Mouse (Mus musculus) neural tube, embryonic 14.5 days (tissue): Measurements from ENCODE around the gene Rarres1. TPM values are rescaled to one million over a fixed set of nuclear protein-coding genes. Genes with fewer than 3 reads are reported as not detected.

Source experiments
- ATAC-seq: fragments of 200-750 bp; cut with Nextera tagmentation; 2 replicates; pipeline ENCODE4 v1.8.0; 2017; ENCODE audit warnings: low read depth, mild to moderate bottlenecking, moderate TSS enrichment, moderate library complexity
- H3K27ac ChIP-seq: fragments of 300-500 bp; sonication (generic); 2 replicates; pipeline ENCODE4 v1.5.1; 2014; ENCODE audit warnings: low read depth, mild to moderate bottlenecking, control low read depth, low read length, moderate library complexity, mixed read lengths
- H3K27me3 ChIP-seq: fragments of 300-500 bp; sonication (generic); 2 replicates; pipeline ENCODE4 v1.6.1; 2014; ENCODE audit warnings: low read length; ENCODE audit not compliant: control insufficient read depth, insufficient read depth
- H3K36me3 ChIP-seq: fragments of 300-500 bp; sonication (generic); 2 replicates; pipeline ENCODE4 v1.6.1; 2014; ENCODE audit warnings: low read length, mixed read lengths; ENCODE audit not compliant: control insufficient read depth, insufficient read depth
- H3K4me1 ChIP-seq: fragments of 300-500 bp; sonication (generic); 2 replicates; pipeline ENCODE4 v1.6.1; 2014; ENCODE audit warnings: low read length; ENCODE audit not compliant: control insufficient read depth, insufficient read depth
- H3K4me2 ChIP-seq: fragments of 300-500 bp; sonication (generic); 2 replicates; pipeline ENCODE4 v1.6.1; 2014; ENCODE audit warnings: mild to moderate bottlenecking, low read depth, low read length, control low read depth
- H3K4me3 ChIP-seq: fragments of 300-500 bp; sonication (generic); 2 replicates; pipeline ENCODE4 v1.5.1; 2014; ENCODE audit warnings: low read depth, low read length, control low read depth, mixed read lengths
- H3K9ac ChIP-seq: fragments of 300-500 bp; sonication (generic); replicated peaks from 2 replicates; pipeline ENCODE4 v1.6.1; 2014; ENCODE audit warnings: low read depth, mild to moderate bottlenecking, control low read depth, low read length, mixed read lengths
- H3K9me3 ChIP-seq: fragments of 300-500 bp; sonication (generic); 2 replicates; pipeline ENCODE4 v1.6.1; 2016; ENCODE audit warnings: low read length; ENCODE audit not compliant: control insufficient read depth
- WGBS: fragments of 180-500 bp; shearing (Covaris S2); extraction: QIAGEN DNeasy Blood & Tissue Kit; methylation state at CpG from one replicate; pipeline ENCODE4 v1.1.7; 2014; 5-methylcytosine and 5-hydroxymethylcytosine counted together
- polyA plus RNA-seq: library from polyadenylated mRNA; unstranded; fragments of >200 nt; fragmentation: Nextera tagmentation; extraction: Ambion mirVana; gene quantifications from 2 replicates; pipeline ENCODE4 v1.2.1, GENCODE M21; 2014

The Rarres1 gene
- polyA plus RNA-seq, 1 experiment from 2014 or later, result 2.7 TPM

GRCm38 (mm10) chr3:67498773-67499405 is 16.4 kb downstream of the Rarres1 start:
- ATAC-seq, result no peak
- Histone ChIP-seq H3K27me3 (no peaks in the 10 kb centered on the region), H3K9ac (no peak overlapping the region), H3K36me3 (no peaks in the 10 kb centered on the region), H3K9me3 (no peaks in the 10 kb centered on the region), H3K4me3 (no peak overlapping the region), H3K27ac (no peak overlapping the region), H3K4me2 (no peak overlapping the region), H3K4me1 (no peaks in the 10 kb centered on the region)
- WGBS, result 86% methylated on average over 8 of the region's 8 CpGs

- 87% methylated on average over 2 of the region's 2 CpGs for WGBS
- H3K27me3 ChIP-seq, result no peaks in the 10 kb centered on the region
- no peak overlapping the region for H3K4me2 ChIP-seq
- H3K4me1 ChIP-seq, result no peaks in the 10 kb centered on the region
- H3K4me3 ChIP-seq, result no peak overlapping the region
- no peak overlapping the region for H3K27ac ChIP-seq
- ATAC-seq, result no peak
- no peak overlapping the region for H3K9ac ChIP-seq
- H3K36me3 ChIP-seq, result no peaks in the 10 kb centered on the region
- H3K9me3 ChIP-seq, result no peaks in the 10 kb centered on the region
These were observed 17.3 kb downstream of the Rarres1 start for GRCm38 (mm10) chr3:67497998-67498397.

- Histone ChIP-seq H3K4me1 (no peaks in the 10 kb centered on the region), H3K9ac (no peak overlapping the region), H3K36me3 (no peaks in the 10 kb centered on the region), H3K27me3 (no peaks in the 10 kb centered on the region), H3K27ac (no peak overlapping the region), H3K4me3 (no peak overlapping the region), H3K4me2 (no peak overlapping the region), H3K9me3 (no peaks in the 10 kb centered on the region)
- WGBS, result 70% methylated on average over 10 of the region's 10 CpGs
- no peak for ATAC-seq
These were observed 19.0 kb downstream of the Rarres1 start for GRCm38 (mm10) chr3:67496310-67496709.

GRCm38 (mm10) chr3:67493132-67493531 is 22.2 kb downstream of the Rarres1 start:
- no peaks in the 10 kb centered on the region for H3K4me1 ChIP-seq
- H3K9ac ChIP-seq, result no peak overlapping the region
- no peaks in the 10 kb centered on the region for H3K36me3 ChIP-seq
- no peaks in the 10 kb centered on the region for H3K27me3 ChIP-seq
- no peak overlapping the region for H3K4me3 ChIP-seq
- no peak overlapping the region for H3K27ac ChIP-seq
- H3K9me3 ChIP-seq, result no peaks in the 10 kb centered on the region
- WGBS, result 80% methylated on average over 8 of the region's 8 CpGs
- ATAC-seq, result no peak
- H3K4me2 ChIP-seq, result no peak overlapping the region

GRCm38 (mm10) chr3:67492086-67492869 is 23.0 kb downstream of the Rarres1 start:
- Histone ChIP-seq H3K9ac (no peak overlapping the region), H3K9me3 (no peaks in the 10 kb centered on the region), H3K4me3 (no peak overlapping the region), H3K36me3 (no peaks in the 10 kb centered on the region), H3K27ac (no peak overlapping the region), H3K4me1 (no peaks in the 10 kb centered on the region), H3K27me3 (no peaks in the 10 kb centered on the region), H3K4me2 (no peak overlapping the region)
- 80% methylated on average over 8 of the region's 8 CpGs for WGBS
- ATAC-seq, result no peak

- 60% methylated on average over 4 of the region's 4 CpGs for WGBS
- Histone ChIP-seq H3K9me3 (no peaks in the 10 kb centered on the region), H3K27me3 (no peaks in the 10 kb centered on the region), H3K27ac (no peak overlapping the region), H3K4me3 (no peak overlapping the region), H3K36me3 (no peaks in the 10 kb centered on the region), H3K9ac (no peak overlapping the region), H3K4me2 (no peak overlapping the region), H3K4me1 (no peaks in the 10 kb centered on the region)
- no peak for ATAC-seq
These were observed 25.2 kb downstream of the Rarres1 start for GRCm38 (mm10) chr3:67490156-67490555.

GRCm38 (mm10) chr3:67485233-67485632 is 30.1 kb downstream of the Rarres1 start:
- no peak for ATAC-seq
- no peak overlapping the region for H3K4me2 ChIP-seq
- no peak overlapping the region for H3K27ac ChIP-seq
- H3K36me3 ChIP-seq, result no peaks in the 10 kb centered on the region
- no peaks in the 10 kb centered on the region for H3K4me1 ChIP-seq
- whole genome bisulfite sequencing, result 89% methylated on average over 2 of the region's 2 CpGs
- H3K9me3 ChIP-seq, result no peaks in the 10 kb centered on the region
- H3K4me3 ChIP-seq, result no peak overlapping the region
- no peak overlapping the region for H3K9ac ChIP-seq
- H3K27me3 ChIP-seq, result no peaks in the 10 kb centered on the region

GRCm38 (mm10) chr3:67482400-67482799 is 32.9 kb downstream of the Rarres1 start:
- Histone ChIP-seq H3K4me1 (no peaks in the 10 kb centered on the region), H3K4me3 (no peak overlapping the region), H3K27ac (no peak overlapping the region), H3K9ac (no peak overlapping the region), H3K36me3 (no peaks in the 10 kb centered on the region), H3K27me3 (no peaks in the 10 kb centered on the region), H3K9me3 (no peaks in the 10 kb centered on the region), H3K4me2 (no peak overlapping the region)
- WGBS, result 94% methylated on average over 10 of the region's 10 CpGs
- ATAC-seq, result no peak

- Histone ChIP-seq H3K4me2 (no peak overlapping the region), H3K27me3 (no peaks in the 10 kb centered on the region), H3K36me3 (no peaks in the 10 kb centered on the region), H3K9ac (no peak overlapping the region), H3K9me3 (no peaks in the 10 kb centered on the region), H3K4me1 (no peaks in the 10 kb centered on the region), H3K4me3 (no peak overlapping the region), H3K27ac (no peak overlapping the region)
- WGBS, result 96% methylated on average over 11 of the region's 11 CpGs
- ATAC-seq, result no peak
These were observed 35.5 kb downstream of the Rarres1 start for GRCm38 (mm10) chr3:67479806-67480205.
